Mouse (Mus musculus) heart, postnatal 0 days (tissue): ENCODE results near the gene Ctrl.

Experiments used
- CTCF ChIP-seq: IDR thresholded peaks from 2 replicates; pipeline ENCODE4 v1.5.1; 2016; ENCODE audit warnings: antibody characterized with exemption, control low read depth, low read depth
- EP300 ChIP-seq: IDR thresholded peaks from 2 replicates; pipeline ENCODE4 v1.6.1; 2016; ENCODE audit warnings: antibody characterized with exemption, low read depth

DNA sequence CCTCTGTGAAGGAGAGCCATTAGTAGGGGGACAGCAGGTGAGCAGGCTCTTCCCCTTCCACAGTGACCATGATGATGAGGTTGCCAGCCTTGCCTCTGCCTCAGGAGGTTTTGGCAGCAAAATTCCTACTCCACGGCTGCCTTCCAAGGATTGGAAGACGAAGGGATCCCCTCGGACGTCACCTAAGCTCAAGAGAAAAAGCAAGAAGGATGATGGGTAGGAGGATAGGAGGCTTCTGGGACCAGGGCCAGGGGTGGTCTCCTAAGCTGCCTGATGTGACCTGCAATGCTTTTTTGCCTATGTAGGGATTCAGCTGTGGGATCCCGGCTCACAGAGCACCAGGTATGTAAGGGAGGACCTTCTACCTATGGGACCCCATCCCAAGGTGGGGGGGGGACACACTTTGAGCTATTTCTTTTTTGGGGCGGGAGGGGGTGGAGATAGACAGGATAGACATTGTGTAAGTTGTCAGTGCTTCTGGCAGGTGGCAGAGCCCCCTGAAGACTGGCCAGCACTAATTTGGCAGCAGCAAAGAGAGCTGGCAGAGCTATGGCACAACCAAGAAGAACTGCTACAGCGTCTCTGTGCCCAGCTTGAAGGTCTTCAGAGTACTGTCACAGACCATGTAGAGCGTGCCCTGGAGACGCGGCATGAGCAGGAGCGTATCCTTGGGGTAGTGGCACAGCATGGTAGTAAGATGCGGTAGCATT lies 43.8 kb downstream of the Ctrl start:
- no peak for TF ChIP-seq CTCF
- no peak for TF ChIP-seq EP300
